Mouse (Mus musculus) adrenal gland (tissue): Measurements from ENCODE around the gene Lins1.

Source experiments
- intact Hi-C: fragments of 180-260 bp; cut with DNase I; formaldehyde crosslinking; loops from one replicate; pipeline ENCODE4 v1.15.1; 2025

Gene Lins1

GRCm38 (mm10) chr7:66724954-66725353, 35.3 kb downstream of the Lins1 start:
- intact Hi-C loops, result no loop called here

DNA sequence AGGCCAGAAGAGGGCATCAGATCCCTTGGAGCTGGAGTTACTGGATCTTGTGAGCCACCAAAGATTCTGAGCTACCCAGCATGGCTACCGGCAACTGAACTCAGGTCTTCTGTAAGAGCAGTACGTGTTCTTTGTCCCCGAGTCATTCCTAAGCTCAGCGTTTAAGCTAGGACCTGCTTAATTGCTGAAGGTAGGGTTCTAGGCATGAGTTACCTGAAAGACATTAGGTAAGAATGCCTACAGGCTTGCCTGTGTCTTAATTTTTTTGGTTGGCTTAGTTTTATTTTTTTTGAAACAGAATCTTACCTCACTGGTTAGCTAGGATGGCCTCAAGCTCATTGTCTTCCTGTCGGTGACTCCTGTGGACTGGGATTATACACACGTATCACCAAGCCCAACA, 38.4 kb downstream of the Lins1 start:
- intact Hi-C loops, result no loop called here

- intact Hi-C loops, result no loop called here
Measured at GRCm38 (mm10) chr7:66729232-66729631, 39.5 kb downstream of the Lins1 start.

- intact Hi-C loops, result loop anchor here (5.0 kb wide), 1 partner anchor 44 kb away; no protein-coding TSS in a partner anchor
Measured at GRCm38 (mm10) chr7:66733431-66733830, 43.7 kb downstream of the Lins1 start.

GRCm38 (mm10) chr7:66733882-66734281, 44.2 kb downstream of the Lins1 start:
- intact Hi-C loops, result loop anchor here (5.0 kb wide), 1 partner anchor 43 kb away; no protein-coding TSS in a partner anchor

DNA sequence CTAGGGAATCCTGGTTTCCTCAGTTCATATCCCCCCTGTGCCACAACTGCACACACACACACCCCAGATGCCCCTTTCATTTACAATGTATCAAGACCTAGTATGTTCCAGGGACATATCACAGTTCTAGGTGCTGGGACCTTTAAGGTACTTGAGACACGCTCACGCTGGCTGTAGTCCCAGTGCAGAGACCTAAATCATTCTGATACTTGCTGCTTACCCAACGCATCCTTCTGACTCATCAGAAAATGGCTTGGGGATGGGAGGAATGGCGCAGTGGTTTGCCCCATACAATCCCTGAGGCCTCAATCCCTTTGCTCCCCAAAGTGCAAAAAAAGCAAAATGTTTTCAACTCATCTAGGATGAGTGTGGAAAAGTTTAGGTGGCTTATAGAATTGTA, 44.8 kb downstream of the Lins1 start:
- intact Hi-C loops, result loop anchor here (5.0 kb wide), 1 partner anchor 43 kb away; no protein-coding TSS in a partner anchor

DNA sequence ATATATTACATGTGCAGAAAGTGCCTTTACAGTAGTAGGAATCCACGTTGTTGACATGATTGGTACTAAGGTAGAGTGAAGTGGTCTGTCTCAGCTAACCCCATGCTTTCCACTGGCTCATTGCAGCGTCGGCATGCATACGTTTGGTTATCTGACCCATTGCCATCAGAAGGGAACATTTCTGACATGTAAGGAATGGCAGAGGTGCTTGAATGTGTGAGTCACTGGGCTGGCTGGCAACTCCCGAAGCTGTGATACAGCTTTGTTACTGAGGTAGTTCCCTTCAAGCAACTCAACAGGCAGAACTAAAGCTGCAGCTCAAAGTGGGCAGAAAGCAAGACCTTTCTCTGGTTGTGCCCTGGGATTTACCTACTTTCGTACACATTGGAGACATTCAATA, 45.3 kb downstream of the Lins1 start:
- intact Hi-C loops, result loop anchor here (5.0 kb wide), 1 partner anchor 42 kb away; no protein-coding TSS in a partner anchor

DNA sequence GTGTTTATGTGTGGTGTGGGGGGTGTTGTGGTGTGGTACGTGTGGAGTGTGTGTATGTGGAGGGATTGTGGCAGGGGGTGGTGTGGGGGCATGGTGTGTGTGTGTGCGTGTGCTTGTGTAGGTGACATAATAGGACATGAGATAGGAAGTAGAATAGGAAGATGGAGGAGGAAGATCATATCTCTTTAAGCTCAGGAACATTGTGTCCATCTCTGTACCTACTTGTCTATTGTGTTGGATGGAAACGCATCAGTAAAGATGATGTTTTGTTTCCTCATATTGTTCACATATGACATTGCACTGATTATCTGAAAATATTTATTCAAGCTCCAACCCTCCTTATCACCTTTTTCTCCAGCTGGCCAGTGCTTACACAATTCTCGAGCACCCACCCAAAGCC, 47.7 kb downstream of the Lins1 start:
- intact Hi-C loops, result no loop called here

DNA sequence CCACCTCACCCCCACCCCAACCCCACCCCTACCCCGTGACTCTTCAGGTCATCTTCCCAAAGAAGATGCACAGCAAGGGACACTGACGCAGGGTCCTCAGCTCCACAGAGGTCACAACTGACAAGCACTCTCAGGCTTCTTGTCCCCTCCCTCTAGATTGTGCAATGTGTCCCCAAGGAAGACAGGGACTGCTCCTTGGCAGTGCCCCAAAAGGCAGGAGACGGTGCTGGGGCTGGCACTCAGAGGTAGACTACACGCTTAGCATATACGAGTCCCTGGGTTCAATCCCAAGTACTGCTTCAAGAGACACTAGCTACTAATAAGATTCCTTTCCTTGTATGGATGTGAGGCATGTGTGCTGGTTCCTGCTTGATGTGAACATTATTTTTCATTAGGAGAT, 51.3 kb downstream of the Lins1 start:
- intact Hi-C loops, result no loop called here

DNA sequence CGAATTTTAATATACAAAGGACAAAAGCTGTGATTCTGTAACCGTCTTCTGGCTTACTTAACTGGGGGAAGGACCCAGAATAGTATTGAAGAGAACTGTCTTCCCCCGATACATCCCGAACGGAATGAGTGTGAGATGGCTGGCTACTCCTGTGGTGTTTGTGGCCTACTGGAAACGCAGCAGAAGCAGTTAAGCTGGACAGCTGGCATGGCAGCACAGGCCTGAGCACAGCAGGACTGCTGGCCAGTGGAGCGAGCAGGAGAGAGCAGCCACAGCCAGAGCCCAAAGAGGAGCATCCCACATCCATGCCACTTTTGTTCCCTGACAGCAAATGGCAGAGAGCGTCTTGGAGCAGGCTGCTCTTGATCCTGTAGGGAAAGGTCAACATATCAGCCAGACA, 51.7 kb downstream of the Lins1 start:
- intact Hi-C loops, result no loop called here

DNA sequence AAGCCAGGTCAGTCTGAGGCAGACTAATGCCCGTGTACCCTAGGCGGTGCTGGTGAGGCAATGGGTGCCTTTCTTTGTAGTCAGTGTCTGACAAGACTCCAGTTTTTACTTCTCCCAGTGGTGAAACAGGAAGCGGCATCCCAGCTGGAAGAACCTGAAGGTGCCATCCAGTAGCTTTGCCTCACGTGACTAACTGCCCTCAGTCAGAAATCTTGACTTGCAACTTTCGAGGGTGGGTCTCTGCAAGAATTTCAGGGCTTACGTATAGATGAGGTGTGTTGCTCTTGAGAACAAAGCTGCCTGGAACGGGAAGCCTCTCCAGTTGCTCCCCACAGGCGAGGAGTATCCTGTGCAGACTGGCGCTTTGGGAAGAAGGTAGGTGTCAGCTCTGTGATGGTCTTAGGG, 53.7 kb downstream of the Lins1 start, which contains the start of gene Cers3:
TSS of gene Cers3 (plus strand) at position 128 of the 405 bp plus-strand sequence.
- intact Hi-C loops, result no loop called here

- intact Hi-C loops, result no loop called here
Measured at GRCm38 (mm10) chr7:66746972-66747371, 57.3 kb downstream of the Lins1 start.

GRCm38 (mm10) chr7:66749998-66750397, 60.3 kb downstream of the Lins1 start:
- intact Hi-C loops, result no loop called here

DNA sequence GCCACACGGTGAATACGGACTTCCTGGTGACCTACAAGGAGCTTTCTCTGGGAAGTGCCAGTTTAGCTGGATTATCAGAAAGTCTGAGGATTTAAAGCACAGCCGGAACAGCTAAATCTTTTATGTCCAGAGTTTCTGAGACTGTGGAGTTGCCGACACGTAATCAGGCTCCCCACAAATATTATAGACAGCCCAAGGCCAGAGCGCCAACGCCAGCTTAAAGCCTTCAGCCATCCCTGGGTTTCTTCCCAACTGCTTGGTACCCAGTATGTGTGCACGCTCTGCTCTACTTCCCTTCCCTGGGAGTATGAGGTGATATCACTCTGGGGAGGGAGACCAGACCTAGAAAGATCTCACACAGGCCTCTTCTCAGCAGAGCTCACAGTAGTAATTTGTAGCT, 64.1 kb downstream of the Lins1 start:
- intact Hi-C loops, result no loop called here

DNA sequence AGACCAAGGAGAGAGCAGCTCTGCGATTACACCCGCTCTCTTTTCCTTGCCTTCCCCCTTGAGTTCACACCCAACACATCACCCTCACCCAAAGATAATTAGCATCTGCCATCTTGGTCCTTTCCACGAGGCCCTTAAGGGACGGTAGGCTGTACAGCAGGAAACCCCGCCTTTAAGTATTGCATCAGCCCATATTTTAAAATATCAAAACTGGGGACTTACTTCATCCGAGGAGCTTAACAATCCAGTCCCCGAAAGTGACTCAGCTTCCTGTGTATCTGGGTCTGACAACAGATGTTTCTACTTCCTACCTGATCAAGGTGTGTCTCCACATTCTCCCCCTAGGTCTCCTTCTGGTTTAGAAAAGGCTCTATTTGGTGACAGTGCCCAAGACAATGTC, 65.9 kb downstream of the Lins1 start:
- intact Hi-C loops, result no loop called here
